Mouse (Mus musculus) layer of hippocampus, postnatal 36 days (tissue): ENCODE measurements at regions not wholly inside any gene's neighbourhood (a gene's known extent, or its start where the extent isn't known, plus 50 kb on each side); places are given as distances from the start of the nearest gene placed in this dataset.

Experiments used
- DNase-seq, 2 experiments: peaks; one replicate each; pipeline ENCODE4 v3.0.0; 2022

DNA sequence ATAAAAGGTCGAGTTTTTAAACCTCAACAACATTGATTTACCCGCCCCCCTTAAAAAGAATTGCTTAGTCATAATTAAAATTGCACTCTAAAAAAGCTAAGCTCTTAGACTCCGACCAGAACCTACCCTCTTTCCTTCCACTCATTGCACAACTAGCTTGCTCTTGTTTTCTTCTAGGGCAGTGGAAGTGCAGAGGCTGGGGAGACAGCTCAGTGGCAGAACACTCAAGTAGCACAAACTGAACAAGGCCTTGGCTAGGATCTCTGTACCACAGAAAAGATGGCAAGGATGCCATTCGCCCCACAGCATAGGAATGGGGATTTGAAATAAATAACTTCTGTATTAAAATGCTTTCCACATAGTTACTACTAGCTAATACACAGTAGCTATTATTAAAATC, 253.8 kb upstream of the Tbl1xr1 start:
- DNase-seq, result no peak

DNA sequence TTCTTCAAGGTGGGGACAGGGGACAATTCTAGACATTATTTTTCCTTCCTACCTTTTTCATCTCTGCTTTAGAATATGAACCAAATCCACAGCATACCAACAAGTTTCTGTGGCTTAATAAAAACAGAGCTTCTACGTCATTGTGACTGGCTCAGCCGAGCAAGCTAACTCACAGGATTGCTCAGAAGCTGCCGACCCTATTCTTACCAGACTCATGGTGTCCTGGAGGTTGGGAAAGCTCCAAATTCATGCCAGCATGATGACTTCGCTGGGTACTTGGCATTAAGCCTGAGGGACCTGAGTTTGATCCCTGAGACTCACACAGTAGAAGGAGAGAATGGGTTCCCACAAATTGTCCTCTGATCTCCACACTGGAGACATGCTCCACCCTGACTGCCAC, 253.1 kb upstream of the Tbl1xr1 start:
- DNase-seq, result no peak

DNA sequence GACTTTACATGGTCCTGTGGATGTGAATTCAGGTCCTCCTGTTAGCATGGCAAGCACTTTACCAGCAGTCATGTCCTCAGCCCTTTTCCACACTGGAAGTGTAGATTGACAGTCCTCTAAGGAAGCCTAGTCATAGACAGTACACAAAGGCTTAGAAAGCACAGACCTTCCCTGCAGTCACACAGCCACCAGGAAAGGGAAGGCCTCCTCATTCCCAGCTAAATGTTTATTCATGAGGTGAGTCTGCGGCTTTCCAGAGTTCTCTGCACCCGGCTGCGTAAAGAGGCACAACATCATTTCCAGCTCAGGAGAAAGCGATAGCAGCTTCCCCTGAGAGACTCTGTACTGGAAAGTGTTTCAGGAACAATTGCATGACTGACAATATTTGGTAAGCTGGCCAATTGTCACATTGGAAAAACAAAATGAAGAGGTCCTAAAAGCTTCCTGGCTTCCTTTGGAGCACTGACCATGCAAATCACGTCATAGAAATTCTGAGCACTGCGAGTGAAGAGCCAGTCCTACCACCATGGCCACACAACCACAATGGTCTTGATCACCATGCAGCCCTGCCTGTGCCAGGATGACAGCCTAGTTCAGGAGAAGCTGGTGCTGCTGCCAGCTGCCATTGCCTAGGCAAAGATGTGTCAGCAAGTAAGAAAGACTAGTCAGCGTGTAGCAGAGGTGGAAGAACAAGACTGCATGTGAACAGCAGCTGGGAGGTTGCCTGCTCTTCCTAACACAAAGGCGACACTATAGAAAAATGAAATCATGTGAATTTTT, 252.2 kb upstream of the Tbl1xr1 start:
- peak in 1 of 2 experiments; percentile 14 for DNase-seq

GRCm38 (mm10) chr3:21824913-21825610, 251.4 kb upstream of the Tbl1xr1 start:
- no peak for DNase-seq

DNA sequence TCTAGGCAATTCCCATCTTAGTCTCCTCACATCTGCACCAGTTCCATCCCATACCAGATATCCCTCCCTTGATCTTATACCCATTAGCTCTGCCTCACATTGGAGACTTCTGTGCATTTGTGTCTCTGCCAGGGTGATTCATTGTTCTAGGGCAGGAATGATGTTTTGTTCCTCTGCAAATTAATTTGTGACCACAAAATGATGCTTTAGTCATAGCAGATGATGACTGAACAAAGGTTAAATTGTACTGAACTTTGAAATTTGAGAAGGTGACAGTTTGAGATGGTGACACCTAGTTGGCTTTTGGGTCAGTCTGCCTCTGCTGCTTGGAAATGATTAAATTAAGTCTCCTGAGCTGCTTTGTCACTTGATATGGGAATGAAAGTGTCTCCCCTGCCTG, 248.8 kb upstream of the Tbl1xr1 start:
- DNase-seq, result no peak

GRCm38 (mm10) chr3:21833111-21833510, 243.3 kb upstream of the Tbl1xr1 start:
- no peak for DNase-seq

- peak in 1 of 2 experiments; percentile 4 for DNase-seq
These were observed 240.9 kb upstream of the Tbl1xr1 start for GRCm38 (mm10) chr3:21835526-21835925.

GRCm38 (mm10) chr3:21837297-21837946, 239.0 kb upstream of the Tbl1xr1 start:
- DNase-seq, result no peak

DNA sequence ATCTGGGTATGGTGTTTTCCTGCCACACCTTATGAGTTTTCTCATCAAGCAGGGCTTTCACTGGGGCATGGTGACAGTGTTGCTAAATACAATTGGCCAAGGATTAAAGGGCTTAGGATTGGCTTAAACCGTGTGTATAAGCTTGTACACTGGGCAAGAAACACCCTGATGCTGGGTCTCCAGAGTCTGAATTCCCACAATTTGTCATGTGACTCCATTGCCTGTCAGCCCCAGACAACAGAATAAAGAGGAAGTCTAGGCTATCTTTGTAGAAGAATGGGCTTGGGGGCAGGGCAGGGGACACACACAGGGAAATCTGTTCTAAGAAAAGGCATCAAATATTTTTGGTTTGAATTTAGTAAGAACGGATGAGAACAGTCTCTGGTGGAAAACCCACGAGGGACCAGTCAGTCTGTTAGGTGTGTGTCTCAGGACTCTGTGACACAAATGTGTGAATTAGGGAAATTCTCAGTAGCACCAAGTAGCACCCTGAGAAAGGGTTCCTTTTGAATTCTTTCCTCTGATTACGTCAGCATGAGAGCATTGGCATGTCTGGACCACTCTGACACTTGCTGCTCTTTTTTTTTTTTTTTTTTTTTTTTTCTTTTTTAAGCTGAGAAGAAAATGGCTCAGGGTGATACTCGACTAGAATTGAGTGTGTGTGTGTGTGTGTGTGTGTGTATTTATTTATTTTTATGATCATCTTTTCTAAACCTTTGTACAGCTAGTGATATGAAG, 235.5 kb upstream of the Tbl1xr1 start:
- DNase-seq, result no peak

- DNase-seq, result no peak
These were observed 234.9 kb upstream of the Tbl1xr1 start for GRCm38 (mm10) chr3:21841506-21841905.

DNA sequence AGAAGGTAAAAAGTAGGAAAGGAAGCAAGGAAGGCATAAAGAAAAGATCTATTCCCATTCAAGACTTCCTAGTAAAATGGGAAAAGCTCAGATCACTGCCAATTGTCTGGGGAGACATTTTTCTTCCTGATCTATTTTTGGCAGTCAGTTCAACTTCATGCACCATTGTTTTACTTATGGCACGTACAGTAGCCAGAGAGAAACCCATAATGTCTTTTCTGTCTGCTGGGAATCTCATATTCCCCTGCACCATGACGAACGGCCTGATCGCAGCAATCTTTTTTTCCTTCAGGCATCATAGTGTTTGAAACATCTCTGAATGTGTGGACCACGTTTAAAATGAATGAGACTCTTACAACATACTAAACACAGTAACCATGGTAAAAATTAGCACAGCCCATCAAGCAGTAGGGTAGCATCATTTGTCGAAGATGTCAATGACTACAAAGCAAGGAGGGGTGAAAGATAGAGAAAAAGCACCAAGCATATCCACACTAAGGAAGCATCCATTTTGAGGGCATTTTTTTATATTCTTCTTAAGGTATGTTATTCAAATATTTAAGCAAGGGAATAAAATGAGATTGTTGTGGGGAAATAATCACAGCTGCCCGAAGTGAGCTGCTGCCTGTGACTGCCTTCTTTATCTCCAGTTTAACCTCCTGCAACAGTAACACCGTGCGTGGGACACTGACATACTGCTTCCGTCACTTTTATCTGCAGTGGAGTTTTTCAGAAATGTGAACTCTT, 233.7 kb upstream of the Tbl1xr1 start:
- DNase-seq, result no peak

DNA sequence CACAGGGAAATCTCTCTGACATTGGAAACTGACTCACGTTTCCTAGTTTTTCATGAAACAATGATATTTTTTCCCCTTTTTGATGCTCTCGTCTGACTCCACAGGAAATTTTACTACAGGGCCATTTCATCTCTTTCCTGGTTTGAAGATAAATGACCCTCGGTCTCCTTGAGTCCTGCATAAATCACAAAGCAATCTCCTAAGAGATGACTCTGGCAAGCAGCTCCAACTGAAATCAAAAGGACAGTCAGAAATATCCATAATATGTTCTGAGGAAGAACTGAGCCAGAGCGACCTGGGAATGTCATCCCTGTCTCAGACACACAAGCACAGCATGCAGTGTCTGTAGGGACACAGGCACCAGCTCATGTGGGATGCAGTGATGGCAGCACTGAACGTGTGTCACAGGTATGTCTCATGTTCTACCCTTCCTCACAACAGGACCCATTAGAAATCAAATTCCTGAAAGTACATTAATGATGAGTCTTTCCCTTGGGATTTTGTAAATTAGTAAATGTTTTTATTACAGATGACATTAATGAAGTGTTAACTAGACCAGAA, 233.1 kb upstream of the Tbl1xr1 start:
- DNase-seq, result no peak

DNA sequence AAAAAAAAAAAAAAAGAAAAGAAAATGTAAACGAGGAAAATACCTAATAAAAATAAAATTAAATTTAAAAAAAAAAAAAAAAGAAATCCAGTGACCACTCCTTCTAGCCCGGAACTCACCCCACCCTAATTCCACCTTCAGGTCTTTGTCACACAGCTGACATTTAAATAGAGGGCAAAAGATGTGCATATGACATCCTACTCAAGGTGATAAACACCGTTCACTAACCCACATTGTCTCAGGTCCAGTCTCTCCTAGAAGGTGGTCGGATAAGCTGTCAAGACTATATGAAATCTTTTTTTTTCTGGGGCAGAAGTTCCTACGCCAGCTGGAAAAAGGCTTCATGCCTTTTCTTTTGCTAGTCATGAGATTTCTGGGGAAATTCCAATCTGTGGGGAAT, 226.6 kb upstream of the Tbl1xr1 start:
- no peak for DNase-seq

GRCm38 (mm10) chr3:21850977-21851376, 225.5 kb upstream of the Tbl1xr1 start:
- no peak for DNase-seq

DNA sequence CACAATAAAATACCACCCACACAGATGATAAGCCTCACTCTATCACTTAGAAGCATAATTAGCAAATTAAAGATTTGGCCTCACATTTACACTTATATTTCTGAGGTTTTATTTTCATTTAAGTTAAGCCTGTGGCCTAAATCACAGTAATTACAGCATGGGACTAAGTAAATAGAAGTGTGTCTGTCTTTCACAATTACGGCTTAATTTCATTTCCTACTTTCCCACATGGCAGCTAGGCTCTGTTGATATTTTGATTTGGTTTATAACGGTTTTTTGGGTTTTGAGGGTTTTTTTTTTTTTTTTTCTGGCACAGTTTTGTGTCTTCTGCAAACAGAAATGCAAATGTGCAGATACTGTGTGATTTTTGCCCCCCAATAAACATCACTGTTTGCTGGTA, 222.1 kb upstream of the Tbl1xr1 start:
- no peak for DNase-seq

- DNase-seq, result no peak
These were observed 217.0 kb upstream of the Tbl1xr1 start for GRCm38 (mm10) chr3:21859436-21859835.

- no peak for DNase-seq
These were observed 215.4 kb upstream of the Tbl1xr1 start for GRCm38 (mm10) chr3:21860915-21861635.

GRCm38 (mm10) chr3:21861636-21861970, 214.8 kb upstream of the Tbl1xr1 start:
- no peak for DNase-seq

GRCm38 (mm10) chr3:21864391-21864790, 212.1 kb upstream of the Tbl1xr1 start:
- DNase-seq, result no peak

DNA sequence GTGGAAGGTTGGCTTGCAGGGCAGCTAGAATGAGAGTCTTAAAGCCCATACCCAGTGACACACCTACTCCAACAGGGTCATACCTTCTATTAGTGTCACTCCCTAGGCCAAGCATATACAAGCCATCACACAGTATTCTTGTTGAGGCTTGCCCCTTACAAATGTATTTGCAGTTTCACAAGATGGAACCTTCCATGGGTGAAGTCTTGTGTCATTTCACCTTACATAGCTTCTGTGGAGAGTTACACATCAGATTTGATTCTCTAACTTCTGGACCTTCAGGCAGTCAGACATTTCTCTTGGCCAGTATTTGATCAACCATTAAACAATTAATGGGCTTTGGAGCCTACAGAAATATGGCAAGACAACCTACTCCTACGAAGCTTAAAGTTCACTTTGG, 210.6 kb upstream of the Tbl1xr1 start:
- no peak for DNase-seq

GRCm38 (mm10) chr3:21878396-21878795, 198.1 kb upstream of the Tbl1xr1 start:
- DNase-seq, result no peak
